Mouse (Mus musculus) brain, embryonic 18.5 days (tissue): ENCODE measurements around the gene Col7a1.

Source experiments
- DNase-seq: peaks from one replicate; pipeline ENCODE4 v3.0.0-alpha.2; 2012; ENCODE audit warnings: low read depth, low spot score

The Col7a1 gene

GRCm38 (mm10) chr9:108985710-108986109, 32.3 kb downstream of the Col7a1 start, which contains the start of gene Ucn2:
Ucn2 (plus strand) TSS chr9:108986010.
- DNase-seq, result no peak

DNA sequence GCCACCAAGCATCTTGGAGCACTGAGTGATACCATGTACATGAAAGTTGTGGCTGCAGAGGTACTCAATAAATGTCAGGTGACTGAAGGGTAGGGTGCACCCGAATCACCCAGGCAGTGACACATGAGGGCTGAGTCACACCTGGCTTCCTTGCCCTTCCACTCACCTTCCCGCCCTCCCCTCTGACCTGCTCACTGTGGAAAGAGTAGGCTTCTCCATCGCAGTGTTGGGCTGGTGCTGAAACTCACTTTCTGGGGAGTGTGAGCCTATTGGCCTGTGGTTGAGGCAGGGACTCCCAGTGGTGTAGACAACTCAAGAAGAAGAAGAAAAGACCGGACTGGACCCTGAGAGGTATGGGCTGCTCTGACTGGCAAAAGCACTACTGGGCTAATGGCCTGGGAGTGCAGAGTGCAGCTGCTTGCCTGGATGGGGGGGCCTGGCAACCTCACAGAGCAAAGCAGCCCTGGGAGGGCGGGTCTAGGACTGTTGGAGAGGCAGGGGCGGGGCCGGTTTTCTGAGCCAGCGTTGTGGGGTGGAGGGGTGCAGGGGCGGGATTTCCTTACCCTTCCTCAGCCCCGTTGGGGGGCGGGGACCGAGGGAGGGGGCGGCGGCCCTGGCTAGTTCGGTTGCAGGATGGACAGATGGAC, 34.4 kb downstream of the Col7a1 start:
- no peak for DNase-seq

DNA sequence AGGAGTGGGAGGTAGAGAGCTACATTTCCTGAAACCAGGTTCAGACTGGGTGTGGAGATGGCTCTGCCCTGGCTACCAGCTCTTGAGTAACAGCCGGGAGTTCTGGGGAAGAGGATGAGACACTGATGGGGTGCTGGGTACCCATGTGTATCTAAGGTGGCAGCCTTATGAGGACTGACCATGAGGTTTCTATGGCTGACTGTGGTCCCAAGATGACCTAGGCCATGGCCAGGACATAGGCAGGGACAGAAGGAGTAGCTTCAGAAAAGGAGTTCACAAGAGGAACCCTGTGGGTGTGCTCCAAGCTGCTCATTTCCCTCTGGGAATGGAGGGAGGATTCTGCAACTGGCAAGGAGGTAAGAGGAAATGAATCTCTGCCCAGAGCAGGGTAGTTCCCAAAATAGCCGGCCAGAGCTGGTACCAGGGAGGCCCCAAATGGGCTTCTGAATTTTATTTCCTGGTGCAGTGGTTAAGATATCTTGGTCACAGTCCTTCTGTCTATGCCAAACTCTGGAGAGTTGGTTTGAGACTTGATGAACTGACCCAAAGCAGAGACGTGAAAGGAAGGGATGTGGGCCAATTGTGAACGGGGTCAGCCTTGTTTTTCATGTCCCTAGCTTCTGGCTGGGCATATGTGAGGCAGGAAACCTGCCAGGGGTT, 36.5 kb downstream of the Col7a1 start:
- DNase-seq, result no peak

DNA sequence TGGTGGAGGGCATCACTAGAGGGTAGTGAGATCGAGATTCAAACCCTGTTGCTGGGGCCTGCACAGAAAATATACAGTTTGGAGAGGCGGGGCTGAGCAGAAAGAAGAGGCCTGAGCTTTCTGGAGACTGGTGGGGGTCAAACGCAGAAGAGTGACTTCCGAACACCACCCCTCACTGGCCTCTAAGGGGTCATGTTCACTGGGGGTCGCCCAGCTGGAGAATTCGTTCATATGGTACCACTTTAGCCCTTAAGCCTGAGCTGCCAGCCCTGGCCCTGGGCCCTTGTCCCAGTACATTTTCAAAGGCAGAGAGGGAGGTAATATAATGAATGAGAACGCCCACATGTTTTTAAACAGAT, 37.1 kb downstream of the Col7a1 start:
- DNase-seq, result no peak

GRCm38 (mm10) chr9:108991428-108992084, 38.2 kb downstream of the Col7a1 start, which contains the start of gene Pfkfb4:
Pfkfb4 (plus strand) TSS chr9:108991778.
- DNase-seq, result peak; percentile 98

- no peak for DNase-seq
Observed at GRCm38 (mm10) chr9:108992085-108992469, 38.7 kb downstream of the Col7a1 start.

DNA sequence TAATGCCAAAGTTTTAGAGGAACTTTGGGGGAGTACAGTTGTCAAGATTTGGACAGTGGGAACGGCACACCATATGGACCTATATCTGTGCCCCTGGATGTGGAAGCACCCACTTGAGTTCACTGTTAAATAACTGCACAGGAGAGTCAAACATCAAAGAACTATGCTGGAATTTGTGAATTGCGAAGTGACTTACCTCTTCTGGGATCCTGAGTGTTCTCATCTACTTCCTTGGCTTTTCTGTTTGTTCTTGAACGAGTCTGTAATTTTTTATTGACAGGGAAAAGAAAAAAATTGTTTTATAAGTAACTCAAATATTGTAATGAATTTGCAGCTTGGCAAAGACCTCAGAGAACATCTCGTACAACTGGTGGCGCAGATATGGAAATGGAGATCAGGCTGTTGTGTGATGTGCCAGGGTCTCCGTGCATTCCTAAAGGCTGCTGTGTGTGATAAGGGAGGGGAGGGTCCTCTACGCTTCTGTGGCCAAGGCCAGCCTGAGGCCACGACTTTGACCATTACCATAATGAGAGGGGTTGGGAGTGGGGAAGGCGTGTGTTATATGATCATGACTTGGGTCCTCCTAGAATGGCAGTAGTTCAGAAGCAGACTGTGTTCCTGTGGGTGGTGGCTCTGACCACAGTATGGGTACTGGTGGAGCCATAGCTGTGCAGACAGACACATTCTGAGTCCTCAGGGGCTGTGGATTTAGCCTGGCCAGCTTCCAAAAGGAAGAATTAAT, 39.4 kb downstream of the Col7a1 start:
- no peak for DNase-seq

- DNase-seq, result no peak
Observed at GRCm38 (mm10) chr9:108996411-108996810, 43.0 kb downstream of the Col7a1 start.

- DNase-seq, result no peak
Observed at GRCm38 (mm10) chr9:108998287-108999166, 45.1 kb downstream of the Col7a1 start.

GRCm38 (mm10) chr9:108999167-108999526, 45.8 kb downstream of the Col7a1 start:
- DNase-seq, result no peak

DNA sequence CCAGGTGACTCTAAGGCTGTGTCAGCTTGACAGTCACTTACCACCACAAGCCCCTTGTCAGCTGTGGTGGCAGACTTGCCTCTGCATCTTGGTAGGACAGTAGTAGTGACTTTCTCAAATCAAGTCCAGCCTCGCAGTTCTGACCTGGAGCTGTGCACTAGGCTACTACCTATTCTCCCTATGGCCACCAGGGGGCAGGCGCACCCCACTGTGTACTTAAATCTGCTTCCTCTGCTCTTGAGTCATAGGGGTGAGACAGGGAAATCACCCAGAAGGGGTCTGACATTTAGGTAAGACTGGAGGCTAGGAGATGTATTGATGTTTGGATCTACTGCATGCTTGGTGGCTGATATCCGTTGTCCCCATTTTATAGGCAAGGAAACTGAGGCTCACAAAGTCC, 47.3 kb downstream of the Col7a1 start:
- no peak for DNase-seq

DNA sequence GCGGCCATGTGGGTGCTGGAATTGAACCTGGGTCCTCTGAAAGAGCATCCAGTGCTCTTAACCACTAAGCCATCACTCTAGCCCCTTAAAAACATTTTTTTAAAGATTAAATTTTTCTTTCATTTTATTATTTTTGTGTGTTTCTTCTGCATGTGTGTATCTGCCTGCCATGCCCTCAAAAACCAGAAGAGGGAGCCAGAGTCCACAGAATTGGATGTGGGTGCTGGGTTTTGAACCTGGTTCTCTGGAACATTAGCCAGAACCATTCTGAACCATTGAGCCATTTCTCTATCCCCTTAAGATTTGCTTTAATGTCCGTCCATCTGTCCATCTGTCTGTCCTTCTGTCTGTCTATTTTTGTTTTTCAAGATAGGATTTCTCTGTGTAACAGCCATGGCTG, 49.8 kb downstream of the Col7a1 start:
- DNase-seq, result no peak

GRCm38 (mm10) chr9:109007025-109007780, 53.8 kb downstream of the Col7a1 start:
- DNase-seq, result no peak

DNA sequence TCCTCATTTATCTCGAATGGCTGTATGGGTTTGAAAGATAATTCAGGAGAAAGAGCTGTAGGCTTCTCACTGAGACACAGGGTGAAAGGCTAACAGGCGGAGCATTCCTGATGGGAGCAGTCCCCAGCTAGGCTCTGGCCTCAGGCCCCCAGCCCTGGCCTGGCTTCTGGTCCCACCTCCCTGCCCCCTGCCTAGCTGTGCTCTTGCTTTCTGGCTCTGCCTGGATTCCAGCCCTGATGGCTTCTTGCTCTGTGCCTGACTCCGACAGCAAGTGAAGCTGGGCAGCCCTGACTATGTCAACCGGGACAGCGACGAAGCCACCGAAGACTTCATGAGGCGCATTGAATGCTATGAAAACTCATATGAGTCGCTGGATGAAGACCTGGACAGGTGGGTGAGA, 54.7 kb downstream of the Col7a1 start:
- no peak for DNase-seq

DNA sequence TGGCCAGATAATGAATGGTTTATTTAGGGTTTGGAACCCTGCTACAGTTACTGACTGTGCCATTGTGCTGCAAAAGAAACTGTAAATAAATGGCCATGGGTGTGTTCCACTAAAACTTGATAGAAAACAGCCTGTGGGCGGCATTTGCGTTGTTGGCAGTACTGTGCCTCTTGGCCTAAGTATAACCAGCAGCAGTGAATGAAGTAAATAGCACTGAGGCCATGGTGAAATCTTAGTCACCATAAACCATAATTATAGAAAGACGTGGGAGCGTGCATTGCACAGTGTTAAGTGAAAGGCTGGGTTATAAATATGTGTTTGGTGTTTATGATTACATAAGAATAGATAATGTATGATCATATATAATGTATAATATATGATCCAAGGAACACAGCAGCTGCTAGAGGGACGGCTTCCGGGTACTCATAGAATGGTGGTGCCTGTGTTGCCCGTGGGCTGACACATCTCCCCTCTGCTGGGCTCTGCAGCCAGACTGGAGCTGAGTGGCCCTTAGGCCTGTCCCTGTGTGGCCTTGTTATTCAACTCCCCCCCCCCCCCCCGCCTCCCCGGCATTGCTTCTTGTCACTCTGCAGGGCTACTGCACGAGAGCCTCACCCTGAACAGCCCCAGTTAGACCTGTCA, 55.7 kb downstream of the Col7a1 start:
- DNase-seq, result no peak

GRCm38 (mm10) chr9:109009636-109010315, 56.4 kb downstream of the Col7a1 start:
- no peak for DNase-seq

GRCm38 (mm10) chr9:109010316-109010690, 56.9 kb downstream of the Col7a1 start:
- no peak for DNase-seq

DNA sequence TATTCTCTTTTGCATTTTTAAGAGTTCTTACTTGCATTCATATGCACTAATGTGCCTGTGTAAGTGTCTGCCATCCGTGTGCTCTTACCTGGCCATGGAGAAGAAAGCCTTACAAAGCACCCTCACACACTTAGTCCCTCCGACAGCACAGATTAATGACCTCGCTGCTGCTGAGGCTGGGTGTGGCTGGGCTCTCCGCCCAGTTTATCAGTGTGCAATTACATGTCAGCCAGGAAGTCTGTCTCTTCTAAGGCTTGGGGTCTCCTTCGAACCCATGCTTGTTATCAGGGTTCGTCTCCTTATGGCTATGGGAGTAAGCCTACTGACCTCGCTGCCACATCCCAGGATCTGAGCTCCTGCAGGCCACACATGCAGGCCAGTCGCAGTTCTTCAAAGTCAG, 62.0 kb downstream of the Col7a1 start:
- DNase-seq, result no peak

DNA sequence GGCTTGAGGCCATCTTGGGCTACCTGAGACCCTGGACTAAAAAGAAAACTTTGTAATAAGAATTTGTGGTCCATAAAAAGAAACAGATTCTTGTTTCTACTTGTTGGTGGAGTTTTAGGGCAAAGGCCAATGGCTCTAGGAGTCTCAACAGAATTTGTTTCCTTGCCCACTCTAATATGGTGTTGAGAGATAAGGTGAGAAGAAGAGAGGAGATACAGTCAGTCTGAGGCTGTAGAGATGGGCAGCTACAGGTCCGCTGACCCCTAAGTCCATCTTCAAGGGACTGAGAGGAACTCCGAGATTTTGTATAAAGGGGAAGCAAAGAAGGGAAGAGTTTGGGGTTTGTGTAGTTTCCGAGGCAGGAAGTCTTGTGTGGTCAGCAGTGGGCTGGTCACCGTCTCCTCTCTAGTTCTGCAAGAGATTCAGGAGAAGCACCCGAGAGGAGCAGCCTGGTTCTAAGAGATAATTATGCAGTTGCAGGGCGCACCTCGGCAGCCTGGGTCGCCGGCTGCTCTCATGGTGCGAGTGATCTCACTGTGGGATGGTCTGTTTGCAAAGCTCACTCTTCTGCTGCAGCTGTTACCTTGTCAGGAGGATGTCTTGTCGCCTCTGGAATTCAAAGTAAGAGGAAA, 63.7 kb downstream of the Col7a1 start:
- no peak for DNase-seq
